Mouse (Mus musculus): Measurements from ENCODE around the gene Utp14b. TPM values are rescaled to one million over a fixed set of nuclear protein-coding genes. Genes with fewer than 3 reads are reported as not detected.

Utp14b gene
- total RNA-seq (2014; fragmentation: Nextera tagmentation), result 21.8 and 23.6 TPM in 2 replicates
- total RNA-seq (2017), result 17.3 and 23.0 TPM in 2 replicates
- polyA plus RNA-seq (2012), result 0.99 and 1.1 TPM in 2 replicates

GRCm38 (mm10) chr1:78657671-78658440, at the start of gene Utp14b, which contains the start of gene Acsl3:
Gene Utp14b, plus strand, starts transcription at chr1:78658038.
Gene Acsl3, plus strand, starts transcription at chr1:78657825.
- ATAC-seq (ENCODE audit: extremely low read depth, insufficient number of reproducible peaks, low FRiP score, poor library complexity, severe bottlenecking) (peak; percentile 95), DNase-seq (ENCODE audit: low spot score) (peak; percentile 100)
- Histone ChIP-seq H3K4me3 (ENCODE audit: low read depth, low read length) (peak within 1 kb of the TSS; percentile 95), H3K9me3 (replicated peaks) (no peaks in the 10 kb centered on the region), H3K4me1 (ENCODE audit: insufficient read depth, low read depth, low read length) (peaks cover 35% of the 10 kb centered on the region), H3K36me3 (replicated peaks) (peaks cover 14% of the 10 kb centered on the region), H3K27me3 (ENCODE audit: insufficient read depth, low read length) (no peaks in the 10 kb centered on the region)
- TF ChIP-seq POLR2AphosphoS5 (IDR thresholded peaks at IDR 0.05; ENCODE audit: insufficient replicate concordance, low read depth, low read length) (no peak), TAL1 (conservative IDR thresholded peaks at IDR 0.05; ENCODE audit: low read depth, low read length) (no peak)

GRCm38 (mm10) chr1:78609134-78609907, 48.5 kb upstream of the Utp14b start:
- ATAC-seq (ENCODE audit: extremely low read depth, insufficient number of reproducible peaks, low FRiP score, poor library complexity, severe bottlenecking) (no peak), DNase-seq (ENCODE audit: low spot score) (no peak)
- no peaks in the 10 kb centered on the region for H3K9me3 ChIP-seq (replicated peaks)
- no peaks in the 10 kb centered on the region for H3K4me1 ChIP-seq (ENCODE audit: insufficient read depth, low read depth, low read length)
- TF ChIP-seq GATA1 (IDR thresholded peaks at IDR 0.05; ENCODE audit: borderline replicate concordance, low read length) (no peak), TAL1 (conservative IDR thresholded peaks at IDR 0.05; ENCODE audit: low read depth, low read length) (no peak), POLR2AphosphoS5 (IDR thresholded peaks at IDR 0.05; ENCODE audit: insufficient replicate concordance, low read depth, low read length) (no peak), CTCF (IDR thresholded peaks at IDR 0.05; ENCODE audit: low read depth, low read length) (no peak), GATA2 (IDR thresholded peaks at IDR 0.05; ENCODE audit: borderline replicate concordance, low read depth, low read length) (no peak)
- peaks cover 3% of the 10 kb centered on the region; the same call in 1 of the 2 replicates for H3K27me3 ChIP-seq (ENCODE audit: insufficient read depth, low read length)
- H3K36me3 ChIP-seq (replicated peaks), result no peaks in the 10 kb centered on the region
- H3K4me3 ChIP-seq (ENCODE audit: low read depth, low read length), result no peak overlapping the region

GRCm38 (mm10) chr1:78611039-78611438, 46.8 kb upstream of the Utp14b start:
- H3K27me3 ChIP-seq (ENCODE audit: insufficient read depth, low read length), result peaks cover 3% of the 10 kb centered on the region; the same call in 1 of the 2 replicates
- no peaks in the 10 kb centered on the region for H3K4me1 ChIP-seq (ENCODE audit: insufficient read depth, low read depth, low read length)
- H3K4me3 ChIP-seq (ENCODE audit: low read depth, low read length), result no peak overlapping the region
- no peaks in the 10 kb centered on the region for H3K9me3 ChIP-seq (replicated peaks)
- no peaks in the 10 kb centered on the region for H3K36me3 ChIP-seq (replicated peaks)
- DNase-seq (ENCODE audit: low spot score) (no peak), ATAC-seq (ENCODE audit: extremely low read depth, insufficient number of reproducible peaks, low FRiP score, poor library complexity, severe bottlenecking) (no peak)
- TF ChIP-seq CTCF (IDR thresholded peaks at IDR 0.05; ENCODE audit: low read depth, low read length) (no peak), GATA1 (IDR thresholded peaks at IDR 0.05; ENCODE audit: borderline replicate concordance, low read length) (no peak), TAL1 (conservative IDR thresholded peaks at IDR 0.05; ENCODE audit: low read depth, low read length) (no peak), POLR2AphosphoS5 (IDR thresholded peaks at IDR 0.05; ENCODE audit: insufficient replicate concordance, low read depth, low read length) (no peak), GATA2 (IDR thresholded peaks at IDR 0.05; ENCODE audit: borderline replicate concordance, low read depth, low read length) (no peak)

- Histone ChIP-seq H3K4me3 (ENCODE audit: low read depth, low read length) (no peak overlapping the region), H3K27me3 (ENCODE audit: insufficient read depth, low read length) (peaks cover 3% of the 10 kb centered on the region; the same call in 1 of the 2 replicates), H3K36me3 (replicated peaks) (no peaks in the 10 kb centered on the region), H3K4me1 (ENCODE audit: insufficient read depth, low read depth, low read length) (no peaks in the 10 kb centered on the region), H3K9me3 (replicated peaks) (no peaks in the 10 kb centered on the region)
- TF ChIP-seq TAL1 (conservative IDR thresholded peaks at IDR 0.05; ENCODE audit: low read depth, low read length) (no peak), GATA2 (IDR thresholded peaks at IDR 0.05; ENCODE audit: borderline replicate concordance, low read depth, low read length) (no peak), CTCF (IDR thresholded peaks at IDR 0.05; ENCODE audit: low read depth, low read length) (no peak), POLR2AphosphoS5 (IDR thresholded peaks at IDR 0.05; ENCODE audit: insufficient replicate concordance, low read depth, low read length) (no peak), GATA1 (IDR thresholded peaks at IDR 0.05; ENCODE audit: borderline replicate concordance, low read length) (no peak)
- no peak for DNase-seq (ENCODE audit: low spot score)
- ATAC-seq (ENCODE audit: extremely low read depth, insufficient number of reproducible peaks, low FRiP score, poor library complexity, severe bottlenecking), result no peak
These were observed 44.9 kb upstream of the Utp14b start for GRCm38 (mm10) chr1:78612959-78613358.

- DNase-seq (ENCODE audit: low spot score), result no peak
- Histone ChIP-seq H3K4me3 (ENCODE audit: low read depth, low read length) (no peak overlapping the region), H3K27me3 (ENCODE audit: insufficient read depth, low read length) (no peaks in the 10 kb centered on the region; the same call in 1 of the 2 replicates), H3K9me3 (replicated peaks) (no peaks in the 10 kb centered on the region), H3K4me1 (ENCODE audit: insufficient read depth, low read depth, low read length) (no peaks in the 10 kb centered on the region), H3K36me3 (replicated peaks) (no peaks in the 10 kb centered on the region)
- TF ChIP-seq TAL1 (conservative IDR thresholded peaks at IDR 0.05; ENCODE audit: low read depth, low read length) (no peak), GATA2 (IDR thresholded peaks at IDR 0.05; ENCODE audit: borderline replicate concordance, low read depth, low read length) (no peak), POLR2AphosphoS5 (IDR thresholded peaks at IDR 0.05; ENCODE audit: insufficient replicate concordance, low read depth, low read length) (no peak), GATA1 (IDR thresholded peaks at IDR 0.05; ENCODE audit: borderline replicate concordance, low read length) (no peak), CTCF (IDR thresholded peaks at IDR 0.05; ENCODE audit: low read depth, low read length) (no peak)
- no peak for ATAC-seq (ENCODE audit: extremely low read depth, insufficient number of reproducible peaks, low FRiP score, poor library complexity, severe bottlenecking)
These were observed 33.5 kb upstream of the Utp14b start for GRCm38 (mm10) chr1:78624352-78624751.

- no peaks in the 10 kb centered on the region for H3K9me3 ChIP-seq (replicated peaks)
- H3K27me3 ChIP-seq (ENCODE audit: insufficient read depth, low read length), result peaks cover 6% of the 10 kb centered on the region; the same call in 1 of the 2 replicates
- no peak for DNase-seq (ENCODE audit: low spot score)
- ATAC-seq (ENCODE audit: extremely low read depth, insufficient number of reproducible peaks, low FRiP score, poor library complexity, severe bottlenecking), result no peak
- no peaks in the 10 kb centered on the region for H3K36me3 ChIP-seq (replicated peaks)
- no peak for TF ChIP-seq POLR2AphosphoS5 (IDR thresholded peaks at IDR 0.05; ENCODE audit: insufficient replicate concordance, low read depth, low read length)
- no peak for TF ChIP-seq TAL1 (conservative IDR thresholded peaks at IDR 0.05; ENCODE audit: low read depth, low read length)
- TF ChIP-seq GATA2 (IDR thresholded peaks at IDR 0.05; ENCODE audit: borderline replicate concordance, low read depth, low read length), result no peak
- TF ChIP-seq GATA1 (IDR thresholded peaks at IDR 0.05; ENCODE audit: borderline replicate concordance, low read length), result no peak
- no peak for TF ChIP-seq CTCF (IDR thresholded peaks at IDR 0.05; ENCODE audit: low read depth, low read length)
- no peak overlapping the region for H3K4me3 ChIP-seq (ENCODE audit: low read depth, low read length)
- H3K4me1 ChIP-seq (ENCODE audit: insufficient read depth, low read depth, low read length), result no peaks in the 10 kb centered on the region
These were observed 23.4 kb upstream of the Utp14b start for GRCm38 (mm10) chr1:78634486-78634885.

Measured in G1E (cell line).